In genomic region chr6:145255952-145256700, GRCm38 (mm10) we compare ENCODE assay signal across 11 mouse cellular contexts. TPM values are rescaled to one million over a fixed set of nuclear protein-coding genes. Genes with fewer than 3 reads are reported as not detected.
DNase-seq lines count a peak whose midpoint lies in the region; ATAC-seq and TF ChIP-seq lines count a peak whose summit lies in the region.
"Had no signal": no experiment of that assay in that cellular context is flagged by ENCODE, and none has a peak within 500 bp of the region (broad histone marks: within the 10 kb centered on the region; RNA-seq: fewer than 3 reads in every experiment).

No protein-coding gene starts in this region.

- no peaks in the 10 kb centered on the region for H3K36me3 ChIP-seq in liver, postnatal 0 days (replicated peaks; ENCODE audit: insufficient read depth, low read length)
- H3K36me3 ChIP-seq in liver, embryonic 11.5 days (ENCODE audit: control insufficient read depth, insufficient read depth, low read length) = no peaks in the 10 kb centered on the region
- no peaks in the 10 kb centered on the region for H3K36me3 ChIP-seq in limb, embryonic 12.5 days
- H3K36me3 ChIP-seq in stomach, embryonic 16.5 days (ENCODE audit: control insufficient read depth, insufficient read depth, low read length) = no peaks in the 10 kb centered on the region

- no peak overlapping the region for H3K9ac ChIP-seq in liver, postnatal 0 days (replicated peaks)
- no peak overlapping the region for H3K9ac ChIP-seq in liver, embryonic 11.5 days (ENCODE audit: low read depth, low read length)
- no peak overlapping the region for H3K9ac ChIP-seq in limb, embryonic 12.5 days (replicated peaks)
- no peak overlapping the region for H3K9ac ChIP-seq in stomach, embryonic 16.5 days (ENCODE audit: low read length)

- no peaks in the 10 kb centered on the region for H3K27me3 ChIP-seq in liver, postnatal 0 days (ENCODE audit: insufficient read depth, low read length)
- no peaks in the 10 kb centered on the region for H3K27me3 ChIP-seq in liver, embryonic 11.5 days (replicated peaks; ENCODE audit: control insufficient read depth, insufficient read depth, low read length)
- H3K27me3 ChIP-seq in limb, embryonic 12.5 days = peaks cover 4% of the 10 kb centered on the region; the same call in 1 of the 2 replicates
- no peaks in the 10 kb centered on the region for H3K27me3 ChIP-seq in stomach, embryonic 16.5 days (ENCODE audit: control insufficient read depth, insufficient read depth, low read length)

- peak; percentile 30 for TF ChIP-seq CTCF in liver, postnatal 0 days (IDR thresholded peaks at IDR 0.05; ENCODE audit: low read depth)

- DNase-seq in adrenal gland, adult 2 months = peak; percentile 17
- no peak for DNase-seq in adrenal gland, postnatal 25 days
- no peak for DNase-seq in liver, postnatal 0 days
- DNase-seq in liver, embryonic 11.5 days (ENCODE audit: low spot score) = no peak
- DNase-seq in right cerebral cortex, postnatal 36 days (ENCODE audit: low spot score in 2 of 2) = no peak
- DNase-seq: gastrocnemius, postnatal 14 days; right cerebral cortex, postnatal 4 days had no signal

- no peak overlapping the region for H3K4me3 ChIP-seq in liver, postnatal 0 days (ENCODE audit: low read depth, low read length)
- no peak overlapping the region for H3K4me3 ChIP-seq in liver, embryonic 11.5 days (ENCODE audit: low read depth, low read length)
- no peak overlapping the region for H3K4me3 ChIP-seq in limb, embryonic 12.5 days (replicated peaks)
- no peak overlapping the region for H3K4me3 ChIP-seq in stomach, embryonic 16.5 days (replicated peaks; ENCODE audit: low read length)

- H3K9me3 ChIP-seq in liver, postnatal 0 days (ENCODE audit: low read length) = no peaks in the 10 kb centered on the region
- H3K9me3 ChIP-seq in liver, embryonic 11.5 days (ENCODE audit: control insufficient read depth, low read length) = no peaks in the 10 kb centered on the region
- H3K9me3 ChIP-seq in limb, embryonic 12.5 days = no peaks in the 10 kb centered on the region
- no peaks in the 10 kb centered on the region for H3K9me3 ChIP-seq in stomach, embryonic 16.5 days (replicated peaks; ENCODE audit: control insufficient read depth, low read length)

- H3K27ac ChIP-seq in liver, postnatal 0 days (ENCODE audit: low read depth) = no peak overlapping the region
- no peak overlapping the region for H3K27ac ChIP-seq in liver, embryonic 11.5 days (ENCODE audit: low read depth, low read length)
- H3K27ac ChIP-seq in limb, embryonic 12.5 days = 0 out of 2 replicates have a peak overlapping the region, but pooled peaks have one; percentile 25
- peak overlapping the region; percentile 86 for H3K27ac ChIP-seq in stomach, embryonic 16.5 days (ENCODE audit: low read length)
- H3K27ac ChIP-seq: macrophage had no signal

- no peaks in the 10 kb centered on the region for H3K4me1 ChIP-seq in liver, postnatal 0 days (ENCODE audit: insufficient read depth)
- no peaks in the 10 kb centered on the region for H3K4me1 ChIP-seq in liver, embryonic 11.5 days (replicated peaks; ENCODE audit: control insufficient read depth, insufficient read depth, low read length)
- H3K4me1 ChIP-seq in limb, embryonic 12.5 days (replicated peaks) = peaks cover 22% of the 10 kb centered on the region
- 0 out of 2 replicates have a peak, but pooled peaks cover 4% of the 10 kb centered on the region for H3K4me1 ChIP-seq in stomach, embryonic 16.5 days (ENCODE audit: control insufficient read depth, insufficient read depth, low read length)

- no peak overlapping the region for H3K4me2 ChIP-seq in liver, postnatal 0 days (ENCODE audit: low read depth, low read length)
- H3K4me2 ChIP-seq in liver, embryonic 11.5 days = no peak overlapping the region
- no peak overlapping the region for H3K4me2 ChIP-seq in limb, embryonic 12.5 days
- no peak overlapping the region; the same call in 1 of the 2 replicates for H3K4me2 ChIP-seq in stomach, embryonic 16.5 days (ENCODE audit: low read depth, low read length)

- peak; percentile 82 for ATAC-seq in liver, postnatal 0 days
- no peak for ATAC-seq in liver, embryonic 11.5 days (replicated peaks; ENCODE audit: low FRiP score)
- no peak for ATAC-seq in limb, embryonic 12.5 days (ENCODE audit: insufficient number of reproducible peaks, insufficient read depth, low FRiP score, low TSS enrichment, low read depth)
- peak; percentile 90 for ATAC-seq in stomach, embryonic 16.5 days (ENCODE audit: insufficient read depth, low FRiP score)
- no peak for ATAC-seq in inflammation-experienced regulatory T-cells, adult 6 months

- no peak for TF ChIP-seq EP300 in liver, postnatal 0 days (IDR thresholded peaks at IDR 0.05; ENCODE audit: low read depth)

- WGBS in liver, postnatal 0 days (ENCODE audit: insufficient replicate concordance) = 66% methylated on average over 13 of the region's 13 CpGs
- WGBS in liver, embryonic 11.5 days = 72% methylated on average over 13 of the region's 13 CpGs
- WGBS in limb, embryonic 12.5 days = 60% methylated on average over 13 of the region's 13 CpGs
- WGBS in stomach, embryonic 16.5 days = 59% methylated on average over 13 of the region's 13 CpGs

RNA-seq across cellular contexts. Expression of gene Kras, which starts 6.1 kb away (rescaled TPM):
- 10 to 100 TPM; 32.3 to 46.6 TPM for total RNA-seq in adrenal gland, adult 2 months (2021)
- 2.7 and 3.2 TPM in 2 replicates for polyA plus RNA-seq in adrenal gland, adult 2 months (2012; rRNA removed)
- 33.8 and 53.7 TPM in 2 replicates for total RNA-seq in adrenal gland, postnatal 25 days (2021)
- 41.0 and 48.0 TPM in 2 replicates for polyA plus RNA-seq in liver, postnatal 0 days (2015; fragmentation: Nextera tagmentation; extraction: Ambion mirVana)
- 92.3 and 92.8 TPM in 2 replicates for polyA plus RNA-seq in liver, embryonic 11.5 days (2014; fragmentation: Nextera tagmentation; extraction: Ambion mirVana)
- polyA plus RNA-seq in limb, embryonic 12.5 days (2016; fragmentation: Nextera tagmentation; extraction: Ambion mirVana) = 83.7 and 91.2 TPM in 2 replicates
- 58.6 and 64.9 TPM in 2 replicates for polyA plus RNA-seq in stomach, embryonic 16.5 days (2015; fragmentation: Nextera tagmentation; extraction: Ambion mirVana)
- 10 to 100 TPM; 23.3 to 49.5 (median 37.0) TPM for polyA plus RNA-seq in inflammation-experienced regulatory T-cells, adult 6 months (2017; shearing (Covaris generic))

RNA-seq across cellular contexts. Expression of gene Etfrf1, which starts 45.2 kb away (rescaled TPM):
- 100 to 1,000 TPM in 1 of 2 experiments, 10 to 100 TPM in 1; 98.4 to 171 TPM for total RNA-seq in adrenal gland, adult 2 months (2021)
- 9.0 and 9.4 TPM in 2 replicates for polyA plus RNA-seq in adrenal gland, adult 2 months (2012; rRNA removed)
- 145 and 147 TPM in 2 replicates for total RNA-seq in adrenal gland, postnatal 25 days (2021)
- polyA plus RNA-seq in liver, postnatal 0 days (2015; fragmentation: Nextera tagmentation; extraction: Ambion mirVana) = 42.3 and 44.9 TPM in 2 replicates
- polyA plus RNA-seq in liver, embryonic 11.5 days (2014; fragmentation: Nextera tagmentation; extraction: Ambion mirVana) = 23.1 and 24.8 TPM in 2 replicates
- polyA plus RNA-seq in limb, embryonic 12.5 days (2016; fragmentation: Nextera tagmentation; extraction: Ambion mirVana) = 32.4 and 32.9 TPM in 2 replicates
- polyA plus RNA-seq in stomach, embryonic 16.5 days (2015; fragmentation: Nextera tagmentation; extraction: Ambion mirVana) = 34.8 and 39.1 TPM in 2 replicates
- polyA plus RNA-seq in inflammation-experienced regulatory T-cells, adult 6 months (2017; shearing (Covaris generic)) = 10 to 100 TPM; 20.2 to 22.7 (median 22.6) TPM

RNA-seq across cellular contexts. Expression of gene Casc1, which starts 45.3 kb away (rescaled TPM):
- total RNA-seq in adrenal gland, adult 2 months (2021) = under 1 TPM; 0.61 to 0.79 TPM
- polyA plus RNA-seq in adrenal gland, adult 2 months (2012; rRNA removed) = 0.02 and 0.18 TPM in 2 replicates
- total RNA-seq in adrenal gland, postnatal 25 days (2021) = 0.33 and 0.64 TPM in 2 replicates
- 0.11 and 0.13 TPM in 2 replicates for polyA plus RNA-seq in liver, postnatal 0 days (2015; fragmentation: Nextera tagmentation; extraction: Ambion mirVana)
- polyA plus RNA-seq in liver, embryonic 11.5 days (2014; fragmentation: Nextera tagmentation; extraction: Ambion mirVana) = 0.22 and 0.40 TPM in 2 replicates
- polyA plus RNA-seq in limb, embryonic 12.5 days (2016; fragmentation: Nextera tagmentation; extraction: Ambion mirVana) = 0.34 and 0.46 TPM in 2 replicates
- polyA plus RNA-seq in stomach, embryonic 16.5 days (2015; fragmentation: Nextera tagmentation; extraction: Ambion mirVana) = 0.25 and 0.43 TPM in 2 replicates
- 1 to 10 TPM in 1 of 3 experiments, under 1 TPM in 2; 0.47 to 1.3 (median 0.55) TPM for polyA plus RNA-seq in inflammation-experienced regulatory T-cells, adult 6 months (2017; shearing (Covaris generic))

Comparison
In these comparisons a context has a peak if more than half of its experiments do, and no peak if none do; other contexts are left out.
1. ATAC-seq: peak in liver, postnatal 0 days (single experiment) and stomach, embryonic 16.5 days (single experiment); none in liver, embryonic 11.5 days (single experiment), limb, embryonic 12.5 days (single experiment) and inflammation-experienced regulatory T-cells, adult 6 months (single experiment).
2. H3K27ac ChIP-seq: peak in limb, embryonic 12.5 days (single experiment) and stomach, embryonic 16.5 days (single experiment); none in liver, postnatal 0 days (single experiment) and liver, embryonic 11.5 days (single experiment).